Mouse (Mus musculus) cerebellum, postnatal 14 days (tissue): ENCODE data around the gene Smtnl2.
A peak's percentile ranks its signal among the peaks of the same experiment; 100 is the strongest.
"Not testable (repeated sequence)": the region's sequence is repeated elsewhere in the genome, so short reads cannot be mapped to it uniquely, and the experiment has no call there.

Experiments used
- DNase-seq, 2 experiments: peaks; one replicate each; pipeline ENCODE4 v3.0.0; 2021; ENCODE audit warnings: mixed read lengths in 2 of 2

The Smtnl2 gene

DNA sequence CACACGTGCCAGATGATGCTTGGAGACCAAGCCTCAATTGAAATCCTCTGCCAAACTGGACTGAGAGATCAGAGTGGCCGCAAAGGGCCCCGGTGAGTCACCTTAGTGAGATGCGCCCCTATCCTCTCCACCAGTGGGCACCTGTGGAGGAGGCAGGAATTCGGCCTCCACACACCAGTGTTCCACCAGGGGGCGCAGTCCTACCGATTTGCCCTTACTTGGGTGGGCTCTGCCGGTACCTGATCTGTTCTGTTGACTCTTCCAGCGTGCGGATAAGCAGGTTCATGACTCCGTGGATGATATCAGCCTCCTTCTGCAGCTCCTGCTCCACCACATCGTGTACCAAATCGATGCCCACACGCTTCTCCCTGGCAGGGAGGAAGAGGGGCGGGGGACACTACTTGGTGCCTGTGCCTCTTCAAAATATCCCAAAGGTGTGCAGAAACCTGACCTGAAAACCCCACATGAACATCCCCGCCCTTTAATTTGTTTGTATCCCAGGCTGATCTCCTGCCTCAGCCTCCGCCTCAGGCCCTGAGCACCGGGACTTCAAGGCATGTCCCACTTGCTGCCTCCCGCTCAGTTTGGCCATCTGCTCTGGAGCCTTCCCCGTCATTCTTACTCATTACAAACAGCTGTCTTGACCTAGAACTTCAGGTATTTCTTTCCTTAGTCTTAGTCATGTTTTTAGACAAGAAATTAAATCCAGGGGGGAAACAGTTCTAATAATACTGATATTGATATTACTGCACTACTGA, 56.4 kb downstream of the Smtnl2 start:
- DNase-seq: peak; percentile 80 to 92

DNA sequence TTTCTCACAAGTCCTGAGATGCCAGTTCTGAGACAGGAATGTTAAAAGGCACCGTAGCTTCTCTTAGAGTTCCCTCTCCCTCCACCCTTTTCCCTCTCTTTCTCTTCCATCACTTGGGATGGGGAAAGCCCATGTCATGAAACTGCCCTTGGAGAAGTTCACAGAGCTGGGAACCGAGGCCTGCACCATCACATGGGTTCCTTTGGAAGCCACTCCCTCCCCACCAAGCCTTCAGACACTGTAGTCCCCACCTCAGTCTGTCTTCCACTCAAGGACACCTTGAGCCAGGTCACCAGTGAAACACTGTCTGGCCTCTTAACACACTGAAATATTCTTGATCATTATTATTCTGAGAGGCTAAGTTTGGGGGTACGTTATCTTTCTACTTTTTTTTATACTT, 58.3 kb downstream of the Smtnl2 start:
- no peak for DNase-seq

DNA sequence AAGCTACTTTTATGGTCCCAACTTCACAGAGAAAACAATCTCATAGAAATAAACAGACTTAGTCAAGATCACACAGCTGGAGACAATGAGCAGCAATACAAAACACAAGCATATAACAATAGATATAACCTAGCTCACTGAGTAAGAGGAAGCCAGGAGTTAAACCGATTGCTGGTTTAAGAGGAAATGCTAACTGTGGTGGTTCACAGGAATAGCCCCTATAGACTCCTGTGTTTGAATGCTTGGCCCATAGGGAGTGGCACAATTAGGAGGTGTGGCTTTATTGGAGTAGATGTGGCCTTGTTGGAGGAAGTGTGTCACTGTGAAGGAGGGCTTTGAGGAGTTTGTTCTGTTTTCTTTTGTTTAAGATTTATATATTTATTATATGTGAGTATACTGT, 59.2 kb downstream of the Smtnl2 start:
- no peak for DNase-seq

DNA sequence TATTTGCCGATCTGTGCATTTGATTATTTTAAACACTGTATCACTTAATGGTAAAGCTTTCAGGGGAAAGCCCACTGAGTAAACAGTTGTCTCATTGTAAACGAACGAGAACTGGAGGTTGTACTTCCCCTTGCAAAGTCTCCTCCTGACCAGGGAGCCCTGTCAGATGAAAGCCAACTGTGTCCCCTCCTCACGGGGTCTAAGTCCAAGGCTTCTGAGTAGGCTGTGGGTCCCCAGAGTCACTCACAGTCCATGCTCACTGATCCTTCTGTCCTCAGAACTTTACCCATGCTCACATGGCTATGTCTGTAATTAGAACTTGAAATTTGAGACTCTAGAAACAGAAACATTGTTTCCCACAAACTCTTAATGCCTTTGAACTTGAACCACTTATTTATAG, 61.9 kb downstream of the Smtnl2 start:
- DNase-seq: no peak

DNA sequence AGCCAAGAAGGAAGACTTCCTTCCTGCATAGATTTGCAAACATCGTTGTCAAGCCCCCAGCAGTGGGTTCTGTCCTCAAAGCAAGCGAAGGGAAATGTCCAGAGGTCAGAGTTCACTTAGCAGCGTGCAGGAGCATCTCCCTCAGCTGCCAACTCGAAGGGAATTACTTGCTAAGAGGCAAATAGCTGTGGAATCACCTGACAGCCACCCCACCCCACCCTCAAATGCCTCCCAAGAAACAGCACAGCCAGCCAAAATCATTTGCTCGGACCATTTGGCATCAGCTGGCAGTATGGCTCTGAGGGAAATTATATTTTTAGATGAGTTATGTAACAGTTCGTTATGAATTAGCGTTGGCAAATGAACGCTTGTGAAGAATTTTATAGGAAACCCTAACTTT, 62.5 kb downstream of the Smtnl2 start:
- DNase-seq: peak; percentile 60 to 70

DNA sequence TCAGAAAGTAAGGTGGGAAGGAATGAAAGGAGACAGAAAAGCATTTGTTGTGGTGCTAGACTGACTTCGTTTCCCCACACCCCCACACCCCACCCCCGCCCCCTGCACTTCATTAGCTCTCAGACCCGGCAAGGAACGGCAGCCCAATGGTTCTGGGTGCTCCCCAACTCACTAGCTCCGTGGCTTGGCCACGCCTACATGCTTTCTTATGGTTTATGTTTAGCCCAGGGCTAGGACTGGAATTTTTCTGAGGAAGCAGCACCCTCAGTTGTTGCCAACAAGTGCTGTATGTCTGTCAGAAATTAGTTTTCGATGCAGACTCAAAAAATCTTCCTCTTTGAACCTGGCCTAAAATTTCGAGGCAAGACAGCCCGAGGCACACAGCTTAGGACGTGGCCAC, 63.0 kb downstream of the Smtnl2 start:
- DNase-seq: no peak

DNA sequence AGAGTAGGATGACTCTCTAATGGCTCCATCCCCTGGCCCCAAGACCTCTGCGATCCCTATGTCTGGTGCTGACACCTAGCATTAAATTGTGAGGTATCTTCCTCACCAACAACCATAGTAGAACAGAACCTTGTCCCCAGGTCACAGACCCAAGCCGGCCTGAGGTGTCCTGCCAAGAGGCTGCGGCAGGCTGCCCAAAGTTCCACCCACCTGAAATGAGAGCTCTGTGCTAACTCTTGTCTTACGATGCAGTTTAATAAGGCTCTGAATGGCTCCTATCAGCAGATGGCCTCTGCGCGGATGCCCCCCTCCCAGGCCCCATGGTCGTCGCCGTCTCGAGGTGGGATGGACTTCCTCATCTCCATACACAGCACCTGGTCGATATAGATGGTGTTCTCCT, 67.0 kb downstream of the Smtnl2 start:
- DNase-seq: no peak

DNA sequence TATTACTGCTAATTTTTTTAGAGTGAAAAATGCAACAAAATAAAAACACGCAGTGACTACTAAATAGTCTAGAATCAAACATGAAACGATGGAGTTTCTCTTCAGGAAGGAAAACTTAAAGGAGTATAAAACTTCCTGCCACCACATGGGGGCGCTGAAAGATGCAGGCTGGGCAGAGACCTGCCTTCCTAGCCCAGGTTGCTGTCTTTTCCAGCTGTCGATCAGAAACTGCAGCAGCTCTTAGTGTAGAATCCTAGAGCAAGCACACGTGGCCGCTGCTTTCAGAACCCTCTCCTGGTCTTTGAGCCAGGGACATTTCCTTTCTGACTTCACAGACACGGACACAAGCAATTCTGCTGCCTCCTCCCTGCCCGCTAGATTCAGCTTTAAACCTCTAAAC, 67.6 kb downstream of the Smtnl2 start:
- peak; percentile 50 to 72 for DNase-seq

DNA sequence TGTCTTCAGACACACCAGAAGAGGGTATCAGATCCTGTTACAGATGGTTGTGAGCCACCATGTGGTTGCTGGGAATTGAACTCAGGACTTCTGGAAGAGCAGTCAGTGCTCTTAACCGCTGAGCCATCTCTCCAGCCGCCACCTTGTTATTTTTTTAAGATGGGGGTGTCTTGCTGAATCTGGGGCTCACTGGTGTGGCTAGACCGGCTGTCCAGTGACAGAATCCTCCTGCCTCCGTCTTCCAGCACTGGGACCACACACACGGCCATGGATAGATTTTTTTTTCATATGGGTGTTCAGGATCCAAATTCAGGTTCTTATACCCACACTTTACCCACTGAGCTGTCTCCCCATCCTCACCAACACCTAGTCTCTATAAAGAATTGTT, 68.3 kb downstream of the Smtnl2 start:
- not testable (repeated sequence) for DNase-seq

DNA sequence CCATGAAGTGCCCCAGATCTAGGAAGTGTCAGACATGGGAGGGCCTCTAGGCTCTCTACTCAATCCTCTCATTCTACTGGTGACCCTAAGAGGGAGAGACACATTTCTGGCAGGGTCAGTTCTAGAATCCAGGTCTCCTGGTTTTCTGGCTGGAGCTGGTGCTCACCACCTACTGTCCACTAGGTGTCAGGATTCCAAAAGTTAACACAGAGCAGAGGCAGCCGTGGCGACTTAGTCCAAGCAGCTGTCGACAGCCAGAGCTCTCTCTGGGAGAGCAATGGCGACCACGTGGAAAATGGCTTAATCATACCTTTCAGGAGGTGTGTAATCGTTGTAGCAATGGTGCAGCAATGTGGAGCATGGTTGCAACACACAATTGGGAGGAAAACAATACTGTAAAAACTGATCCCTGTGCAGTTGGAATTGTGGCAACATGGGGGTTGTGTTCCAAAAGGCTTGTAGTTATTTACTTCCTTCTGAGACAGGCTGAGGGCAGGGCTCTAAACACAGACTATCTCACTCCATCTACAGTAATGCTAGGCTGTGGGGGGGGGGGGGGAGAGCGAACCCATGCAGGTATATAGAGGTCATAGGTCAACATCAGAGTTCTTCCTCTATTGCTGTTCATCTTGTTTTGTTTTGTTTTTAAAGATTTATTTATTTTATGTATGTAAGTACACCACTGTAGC, 68.8 kb downstream of the Smtnl2 start:
- peak; percentile 69 to 75 for DNase-seq

DNA sequence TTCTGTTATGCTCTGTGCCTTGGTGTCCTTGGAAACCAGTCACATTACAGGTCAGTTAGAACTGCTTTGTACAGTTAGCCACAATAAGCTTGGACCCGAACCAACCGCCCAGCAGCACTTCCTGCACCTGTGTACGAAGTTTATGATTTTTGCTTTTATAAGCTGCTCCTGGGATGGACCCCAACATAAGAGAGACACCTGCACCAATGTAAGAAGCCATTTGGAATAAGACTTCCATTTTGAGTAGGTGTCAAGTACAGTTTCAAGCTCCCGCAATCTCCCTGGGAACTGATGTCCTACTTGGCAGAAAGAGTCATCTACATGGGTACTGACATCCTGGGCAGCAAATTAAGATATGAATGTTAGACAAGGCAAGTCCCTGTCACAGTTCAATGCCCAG, 71.8 kb downstream of the Smtnl2 start:
- DNase-seq: peak in 1 of 2 experiments; percentile 24
